Mouse (Mus musculus) small intestine, adult 2 months (tissue): ENCODE data around the gene Krt7.

Experiments
- CTCF ChIP-seq: fragments of 200-500 bp; IDR thresholded peaks from 2 replicates; pipeline ENCODE4 v1.5.1; 2012; ENCODE audit warnings: low read depth, mild to moderate bottlenecking, control low read depth, inconsistent platforms, low read length, moderate library complexity, mixed read lengths; ENCODE audit not compliant: insufficient replicate concordance, insufficient read length; ENCODE audit errors: extremely low read depth
- POLR2A ChIP-seq: fragments of 200-500 bp; IDR thresholded peaks from 2 replicates; pipeline ENCODE4 v1.6.1; 2012; ENCODE audit warnings: low read depth, mild to moderate bottlenecking, control low read depth, inconsistent platforms, low read length, moderate library complexity

DNA sequence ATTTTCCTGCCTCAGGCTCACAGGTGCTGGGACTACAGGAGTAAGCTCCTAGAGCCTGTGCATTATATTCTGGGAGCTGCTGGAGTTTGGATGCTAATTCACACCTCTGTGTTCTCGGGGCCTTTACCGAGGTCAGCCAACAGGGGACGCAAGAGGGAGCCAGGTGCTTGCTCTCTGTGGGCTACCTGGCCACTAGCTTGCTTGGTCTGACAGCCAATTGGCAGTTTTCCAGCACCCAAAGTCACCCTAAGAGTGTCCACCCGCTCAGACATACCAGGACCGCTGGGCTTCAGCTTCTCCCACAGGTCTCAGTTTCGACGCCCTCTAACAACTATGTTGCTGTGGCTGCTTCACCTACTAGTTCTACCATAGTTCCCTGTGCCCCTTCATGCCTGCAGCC, 15.9 kb upstream of the Krt7 start:
- TF ChIP-seq CTCF (peak; percentile 21; the same call in 1 of the 2 replicates), POLR2A (no peak)
